ENCODE assay signal across 8 mouse cellular contexts in genomic region chr2:52072491-52073140, GRCm38 (mm10). TPM values are rescaled to one million over a fixed set of nuclear protein-coding genes. Genes with fewer than 3 reads are reported as not detected.
DNase-seq lines count a peak whose midpoint lies in the region; ATAC-seq and TF ChIP-seq lines count a peak whose summit lies in the region.

Gene Rif1, plus strand, starts transcription at chr2:52072832.

- peak; percentile 46 to 55; a peak in 3 of 4 replicates for TF ChIP-seq POLR2A in MEL (IDR thresholded peaks at IDR 0.05; ENCODE audit: control insufficient read depth in 1 of 2, insufficient read depth in 1 of 2, low read depth in 1 of 2, low read length in 2 of 2, poor library complexity in 1 of 2)
- TF ChIP-seq POLR2A in olfactory bulb, adult 2 months (IDR thresholded peaks at IDR 0.05; ENCODE audit: insufficient read depth, low read depth, low read length): no peak
- TF ChIP-seq POLR2A in thymus, adult 2 months (IDR thresholded peaks at IDR 0.05; ENCODE audit: control insufficient read depth, extremely low read depth, insufficient read depth, low read length, poor library complexity): 0 out of 2 replicates have a peak, but pooled peaks have one; percentile 16

- H3K27ac ChIP-seq in MEL (ENCODE audit: control insufficient read depth, low read depth, low read length): peak within 1 kb of the TSS; percentile 44
- H3K27ac ChIP-seq in lung, embryonic 15.5 days: peak within 1 kb of the TSS; percentile 95
- no peak within 1 kb of the TSS for H3K27ac ChIP-seq in olfactory bulb, adult 2 months (ENCODE audit: insufficient read depth, low read depth, low read length)
- peak within 1 kb of the TSS; percentile 28; the same call in 1 of the 2 replicates for H3K27ac ChIP-seq in thymus, adult 2 months (ENCODE audit: control insufficient read depth, insufficient read depth, low read length)

- no peaks in the 10 kb centered on the region for H3K9me3 ChIP-seq in MEL (replicated peaks; ENCODE audit: insufficient read depth, low read length)
- H3K9me3 ChIP-seq in lung, embryonic 15.5 days: no peaks in the 10 kb centered on the region

- H3K4me1 ChIP-seq in MEL (ENCODE audit: control insufficient read depth in 1 of 2, insufficient read depth in 2 of 2, low read length in 2 of 2): peaks cover 0 to 13% of the 10 kb centered on the region in 2 experiments; a peak in 3 of 4 replicates
- peaks cover 16% of the 10 kb centered on the region for H3K4me1 ChIP-seq in lung, embryonic 15.5 days
- H3K4me1 ChIP-seq in olfactory bulb, adult 2 months (ENCODE audit: control insufficient read depth, insufficient read depth, low read length): peaks cover 9% of the 10 kb centered on the region; the same call in 1 of the 2 replicates
- H3K4me1 ChIP-seq in thymus, adult 2 months (replicated peaks; ENCODE audit: control insufficient read depth, insufficient read depth, low read length): peaks cover 9% of the 10 kb centered on the region

- H3K36me3 ChIP-seq in MEL (ENCODE audit: control insufficient read depth in 1 of 2, insufficient read depth in 2 of 2, low read length in 2 of 2): peaks cover 9 to 33% of the 10 kb centered on the region in 2 experiments
- peaks cover 13% of the 10 kb centered on the region for H3K36me3 ChIP-seq in lung, embryonic 15.5 days
- peaks cover 3% of the 10 kb centered on the region; the same call in 1 of the 2 replicates for H3K36me3 ChIP-seq in thymus, adult 2 months (ENCODE audit: control insufficient read depth, insufficient read depth, low read length)

- WGBS in lung, embryonic 15.5 days: 0% methylated on average over 50 of the region's 72 CpGs
- under 1% methylated on average over 72 of the region's 72 CpGs for WGBS in olfactory bulb, adult 2 months
- under 1% methylated on average over 72 of the region's 72 CpGs for WGBS in thymus, adult 2 months

- DNase-seq in MEL (ENCODE audit: low read depth, low spot score): peak; percentile 85
- peak; percentile 86 for DNase-seq in cerebellum, adult 8-10 months
- peak; percentile 67 for DNase-seq in forelimb bud, embryonic 11.5 days (ENCODE audit: low read depth, low spot score)
- peak; percentile 26 for DNase-seq in layer of hippocampus, adult 9-10 months (ENCODE audit: low spot score)
- DNase-seq in thymus, adult 2 months: peak; percentile 77

- peaks cover 1 to 5% of the 10 kb centered on the region in 2 experiments for H3K27me3 ChIP-seq in MEL (ENCODE audit: control insufficient read depth in 1 of 2, insufficient read depth in 2 of 2, low read length in 2 of 2)
- H3K27me3 ChIP-seq in lung, embryonic 15.5 days: no peaks in the 10 kb centered on the region
- no peaks in the 10 kb centered on the region for H3K27me3 ChIP-seq in thymus, adult 2 months (ENCODE audit: control insufficient read depth, insufficient read depth, low read length)

- peaks cover 35% of the 10 kb centered on the region for H3K79me2 ChIP-seq in MEL (ENCODE audit: control insufficient read depth, insufficient read depth, low read length, poor library complexity)

- peak within 1 kb of the TSS; percentile 61 to 68 for H3K4me3 ChIP-seq in MEL (ENCODE audit: control insufficient read depth in 1 of 2, insufficient read depth in 1 of 2, low read depth in 2 of 2, low read length in 2 of 2)
- H3K4me3 ChIP-seq in lung, embryonic 15.5 days: peak within 1 kb of the TSS; percentile 100
- H3K4me3 ChIP-seq in olfactory bulb, adult 2 months (ENCODE audit: insufficient read depth, low read depth, low read length): peak within 1 kb of the TSS; percentile 92
- peak within 1 kb of the TSS; percentile 92 for H3K4me3 ChIP-seq in thymus, adult 2 months (ENCODE audit: control insufficient read depth, insufficient read depth, low read length)

- no peak for TF ChIP-seq RAD21 in MEL (IDR thresholded peaks at IDR 0.05; ENCODE audit: low read depth, low read length)

- no peak for TF ChIP-seq CTCF in MEL (IDR thresholded peaks at IDR 0.05 in 2 of 3, conservative IDR thresholded peaks at IDR 0.05 in 1 of 3; ENCODE audit: control insufficient read depth in 1 of 3, insufficient read depth in 1 of 3, low read depth in 2 of 3, low read length in 3 of 3, poor library complexity in 1 of 3, severe bottlenecking in 1 of 3)
- TF ChIP-seq CTCF in olfactory bulb, adult 2 months (IDR thresholded peaks at IDR 0.05; ENCODE audit: insufficient read depth, low read depth, low read length): no peak
- 0 out of 2 replicates have a peak, but pooled peaks have one; percentile 24 for TF ChIP-seq CTCF in thymus, adult 2 months (IDR thresholded peaks at IDR 0.05; ENCODE audit: borderline replicate concordance, control insufficient read depth, extremely low read depth, insufficient read depth, low read length, poor library complexity)

- H3K9ac ChIP-seq in MEL (ENCODE audit: control insufficient read depth, low read depth, low read length, poor library complexity, severe bottlenecking): peak within 1 kb of the TSS; percentile 96
- H3K9ac ChIP-seq in lung, embryonic 15.5 days: peak within 1 kb of the TSS; percentile 99

- no peak for TF ChIP-seq EP300 in MEL (IDR thresholded peaks at IDR 0.05; ENCODE audit: low read depth in 1 of 2, low read length in 2 of 2)

- peak; percentile 78 to 82 for ATAC-seq in hematopoietic stem cell, adult 5-6 weeks (replicated peaks in 1 of 2; ENCODE audit: insufficient read depth in 1 of 2, low FRiP score in 2 of 2, low TSS enrichment in 1 of 2, low read depth in 1 of 2, poor library complexity in 2 of 2, severe bottlenecking in 2 of 2)
- peak; percentile 96 for ATAC-seq in lung, embryonic 15.5 days (ENCODE audit: borderline replicate concordance, extremely low read depth, low FRiP score, low TSS enrichment)

- peak within 1 kb of the TSS; percentile 67 for H3K4me2 ChIP-seq in lung, embryonic 15.5 days

TF ChIP-seq in MEL, 35 proteins besides CTCF, POLR2A, EP300 and RAD21 (continues in another document):
- TF ChIP-seq POLR2AphosphoS2 (IDR thresholded peaks at IDR 0.05; ENCODE audit: low read length) (no peak), SMC3 (IDR thresholded peaks at IDR 0.05; ENCODE audit: low read depth, low read length) (no peak), UBTF (IDR thresholded peaks at IDR 0.05; ENCODE audit: borderline replicate concordance, insufficient read depth, low read depth, low read length) (peak; percentile 67; the same call in 1 of the 2 replicates), HCFC1 (IDR thresholded peaks at IDR 0.05; ENCODE audit: low read depth, low read length) (peak; percentile 69), MEF2A (IDR thresholded peaks at IDR 0.05; ENCODE audit: extremely low read depth, insufficient replicate concordance, low read depth, low read length, poor library complexity, severe bottlenecking) (no peak), CHD1 (IDR thresholded peaks at IDR 0.05; ENCODE audit: low read depth, low read length) (no peak), MXI1 (IDR thresholded peaks at IDR 0.05; ENCODE audit: low read depth, low read length) (peak; percentile 30; the same call in 1 of the 2 replicates), TCF12 (IDR thresholded peaks at IDR 0.05; ENCODE audit: low read depth, low read length) (no peak), RCOR1 (IDR thresholded peaks at IDR 0.05; ENCODE audit: low read depth, low read length) (no peak), ELF1 (IDR thresholded peaks at IDR 0.05; ENCODE audit: low read depth, low read length) (no peak), TAL1 (IDR thresholded peaks at IDR 0.05; ENCODE audit: low read length) (no peak), BHLHE40 (IDR thresholded peaks at IDR 0.05; ENCODE audit: borderline replicate concordance, low read depth, low read length) (no peak), KAT2A (conservative IDR thresholded peaks at IDR 0.05; ENCODE audit: low read depth, low read length) (no peak), TBP (IDR thresholded peaks at IDR 0.05; ENCODE audit: low read depth, low read length) (no peak), NELFE (IDR thresholded peaks at IDR 0.05; ENCODE audit: low read depth, low read length) (peak; percentile 62), NRF1 (IDR thresholded peaks at IDR 0.05; ENCODE audit: insufficient read depth, low read depth, low read length, poor library complexity, severe bottlenecking) (no peak), CHD2 (IDR thresholded peaks at IDR 0.05; ENCODE audit: low read length) (no peak), MAX (IDR thresholded peaks at IDR 0.05; ENCODE audit: low read length) (no peak; the same call in 1 of the 2 replicates), MYB (IDR thresholded peaks at IDR 0.05; ENCODE audit: low read depth, low read length) (no peak), ZNF384 (IDR thresholded peaks at IDR 0.05; ENCODE audit: low read depth, low read length) (no peak), ZKSCAN1 (IDR thresholded peaks at IDR 0.05; ENCODE audit: low read depth, low read length) (no peak), POLR2AphosphoS5 (IDR thresholded peaks at IDR 0.05; ENCODE audit: borderline replicate concordance, low read depth, low read length) (no peak), GATA1 (IDR thresholded peaks at IDR 0.05; ENCODE audit: low read depth, low read length) (no peak), MAFK (IDR thresholded peaks at IDR 0.05; ENCODE audit: borderline replicate concordance, low read depth, low read length) (no peak), E2F4 (IDR thresholded peaks at IDR 0.05; ENCODE audit: borderline replicate concordance, low read depth, low read length) (peak; percentile 81; the same call in 1 of the 2 replicates), USF2 (IDR thresholded peaks at IDR 0.05; ENCODE audit: borderline replicate concordance in 1 of 2, insufficient read depth in 1 of 2, low read depth in 1 of 2, low read length in 2 of 2) (no peak), MAZ (IDR thresholded peaks at IDR 0.05; ENCODE audit: low read depth, low read length) (no peak; the same call in 1 of the 2 replicates), ZC3H11A (IDR thresholded peaks at IDR 0.05; ENCODE audit: low read depth, low read length) (no peak), GABPA (IDR thresholded peaks at IDR 0.05; ENCODE audit: low read depth, low read length) (no peak), SIN3A (IDR thresholded peaks at IDR 0.05; ENCODE audit: low read length) (peak; percentile 53), USF1 (IDR thresholded peaks at IDR 0.05; ENCODE audit: low read depth, low read length) (no peak), MYC (IDR thresholded peaks at IDR 0.05; ENCODE audit: low read depth, low read length) (no peak)

RNA-seq across cellular contexts. Expression of gene Rif1, which starts in this region (rescaled TPM):
- total RNA-seq in MEL (2012; rRNA removed): 44.3 and 46.7 TPM in 2 replicates
- polyA plus RNA-seq in MEL (2012; ENCODE audit: insufficient read depth in 1 of 2, insufficient read length in 2 of 2, low read depth in 1 of 2, low replicate concordance in 2 of 2, missing spikeins in 1 of 2): 100 to 1,000 TPM in 1 of 2 experiments, 10 to 100 TPM in 1; 31.7 to 247 TPM
- total RNA-seq in hematopoietic stem cell, adult 5-6 weeks (2017): 132 and 133 TPM in 2 replicates
- polyA plus RNA-seq in lung, embryonic 15.5 days (2015; fragmentation: Nextera tagmentation; extraction: Ambion mirVana): 39.4 and 39.5 TPM in 2 replicates
- 278 TPM in 1 of 2 replicates, not detected in the other for polyA plus RNA-seq in olfactory bulb, adult 2 months (2012; ENCODE audit: insufficient read depth, insufficient read length, low replicate concordance, missing spikeins)
- polyA plus RNA-seq in thymus, adult 2 months (2012; rRNA removed): 3.9 and 4.5 TPM in 2 replicates

Comparison
In these comparisons a context has a peak if more than half of its experiments do, and no peak if none do; other contexts are left out.
1. DNase-seq: peak in every context shown above with its lines; median percentile 86 in cerebellum, adult 8-10 months; 85 in MEL; 77 in thymus, adult 2 months; 67 in forelimb bud, embryonic 11.5 days; 26 in layer of hippocampus, adult 9-10 months.